Mouse (Mus musculus) right cerebral cortex, adult 2 months (tissue): Measurements from ENCODE around the gene Dnah11.
"Not testable (repeated sequence)": the region's sequence is repeated elsewhere in the genome, so short reads cannot be mapped to it uniquely, and the experiment has no call there.

Experiments
- DNase-seq, 2 experiments: peaks; one replicate each; pipeline ENCODE4 v3.0.0; 2021 to 2022; ENCODE audit warnings: low spot score in 2 of 2

The Dnah11 gene

DNA sequence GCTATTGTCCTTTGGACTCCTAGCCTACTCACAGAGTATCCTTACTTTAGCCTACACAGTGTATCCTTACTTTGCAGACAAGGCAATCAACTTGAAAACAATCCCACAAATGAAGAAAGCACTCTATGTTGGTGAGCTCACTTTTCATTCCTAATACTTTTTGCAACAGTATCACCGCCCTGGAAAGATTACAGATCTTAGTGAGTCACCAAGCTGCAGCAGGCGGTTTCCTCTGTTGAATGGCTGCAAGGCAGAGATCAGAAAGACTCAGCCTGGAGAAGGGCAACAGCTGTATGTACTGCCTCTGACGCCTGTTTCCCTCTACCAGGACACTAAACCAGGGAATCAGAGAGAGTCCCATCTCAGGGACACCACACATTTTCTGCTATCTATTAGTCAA, 218.5 kb downstream of the Dnah11 start:
- no peak for DNase-seq

DNA sequence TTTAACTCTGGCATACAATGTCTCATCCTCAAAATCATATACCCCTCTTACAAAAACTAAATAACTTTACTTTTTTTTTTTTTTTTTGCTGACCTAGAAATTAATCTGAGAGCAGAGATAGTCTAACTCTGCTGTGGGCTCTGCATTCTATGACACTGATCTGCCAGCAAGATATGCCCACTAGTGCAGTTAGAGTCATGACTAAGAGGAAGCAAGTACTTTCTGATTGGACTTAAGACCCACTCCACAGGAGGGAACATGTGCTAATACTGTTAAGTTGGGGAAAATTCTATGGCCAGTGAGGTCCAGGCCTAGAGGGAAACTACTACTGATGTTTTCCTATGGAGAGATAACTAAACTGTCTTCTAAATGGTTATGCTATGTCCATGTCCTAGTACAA, 225.1 kb downstream of the Dnah11 start:
- no peak for DNase-seq

DNA sequence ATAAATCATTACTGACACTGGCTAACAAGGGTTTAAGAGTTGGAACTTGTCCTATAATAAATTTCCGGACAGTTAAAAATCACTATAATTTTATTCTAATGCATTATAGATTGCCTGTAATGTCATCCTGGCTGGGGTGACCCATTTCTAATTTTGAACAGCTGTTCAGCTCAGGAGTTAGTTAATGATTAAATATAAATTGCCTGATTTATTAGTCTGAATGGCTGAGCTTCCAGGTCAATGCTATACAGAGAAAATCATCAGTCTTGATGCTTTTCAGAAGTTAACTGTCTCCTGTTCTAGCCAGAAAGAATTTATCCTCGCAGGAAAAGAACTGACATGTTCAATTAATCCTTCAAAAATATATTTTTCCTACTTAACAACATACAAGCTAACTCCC, 236.1 kb downstream of the Dnah11 start:
- DNase-seq = no peak

DNA sequence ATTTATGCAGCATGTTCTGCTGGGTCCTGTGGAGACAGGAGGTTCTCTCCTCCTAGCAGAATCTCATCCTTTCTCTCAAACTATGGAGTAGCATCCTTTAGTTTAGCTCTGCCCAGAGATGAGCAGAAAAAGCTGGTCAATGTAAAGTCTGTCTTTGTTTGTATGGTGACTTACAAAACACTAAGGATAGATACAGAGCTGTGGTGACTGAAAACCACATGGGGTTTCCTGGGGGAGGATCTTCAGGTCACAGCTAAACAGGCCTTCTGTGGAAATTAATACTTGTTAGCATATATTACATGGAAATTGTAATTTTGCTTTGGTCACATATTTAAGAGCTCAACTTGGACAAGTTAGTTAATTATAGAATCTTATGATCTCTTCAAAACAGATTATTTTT, 239.6 kb downstream of the Dnah11 start:
- DNase-seq = no peak

DNA sequence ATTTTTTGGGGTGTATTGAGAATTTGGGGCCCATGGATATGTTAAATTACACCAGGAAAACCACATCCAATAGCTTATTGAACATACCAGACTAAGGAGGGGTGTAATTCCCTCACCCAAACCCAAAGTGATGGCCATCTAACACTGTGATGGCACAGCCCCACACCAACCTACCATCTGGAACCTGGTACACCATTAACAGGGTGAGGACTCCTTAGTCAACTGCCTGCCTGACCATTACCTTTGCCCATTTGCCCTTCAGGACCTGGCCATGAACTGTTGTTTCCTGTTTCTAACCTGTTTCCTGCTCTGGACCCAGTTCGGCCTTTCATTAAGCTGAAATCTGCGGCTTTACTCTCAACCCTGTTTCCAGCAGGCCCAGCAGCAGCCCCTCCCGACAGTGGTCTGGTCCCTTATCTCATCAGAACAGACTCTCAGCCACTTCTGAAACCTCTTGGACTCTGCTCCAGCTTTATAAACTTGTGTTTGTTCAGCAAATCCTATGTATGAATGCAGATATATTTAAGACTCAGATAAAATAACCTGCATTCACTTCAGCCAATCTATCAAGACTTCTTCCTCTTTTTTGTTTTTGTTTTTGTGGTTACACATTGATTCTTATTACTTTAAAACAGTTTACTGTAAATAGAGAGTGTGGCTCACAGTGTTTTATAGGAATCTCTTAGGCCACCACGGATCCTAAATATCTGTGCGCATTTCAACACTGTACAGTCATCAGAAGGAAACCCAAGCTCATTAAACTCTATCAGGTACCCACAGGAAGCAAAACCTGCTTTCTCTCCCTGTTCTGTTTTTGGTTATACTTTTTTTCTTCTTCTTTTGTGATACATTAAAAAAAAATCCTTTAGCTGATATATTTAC, 251.8 kb downstream of the Dnah11 start:
- no peak for DNase-seq

DNA sequence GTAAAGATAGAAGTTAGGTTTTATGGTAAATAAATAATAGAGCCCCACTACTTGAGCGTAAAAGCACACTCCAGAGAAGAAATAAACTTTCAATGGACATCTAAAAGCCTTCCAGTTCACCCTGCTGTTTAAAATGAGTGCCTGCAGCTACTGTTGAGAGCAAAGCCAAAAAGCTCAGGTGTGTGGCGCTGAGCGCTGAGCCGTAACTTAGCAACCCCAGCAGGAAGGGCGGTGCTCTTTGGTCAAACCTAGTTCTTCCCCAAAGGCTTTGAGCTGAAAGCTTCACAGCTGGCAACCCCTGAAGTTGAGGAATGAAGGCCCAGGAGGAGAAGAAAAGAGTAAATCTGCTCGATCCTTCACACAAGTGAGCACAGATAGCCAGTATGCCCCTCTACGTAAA, 256.9 kb downstream of the Dnah11 start:
- no peak for DNase-seq

DNA sequence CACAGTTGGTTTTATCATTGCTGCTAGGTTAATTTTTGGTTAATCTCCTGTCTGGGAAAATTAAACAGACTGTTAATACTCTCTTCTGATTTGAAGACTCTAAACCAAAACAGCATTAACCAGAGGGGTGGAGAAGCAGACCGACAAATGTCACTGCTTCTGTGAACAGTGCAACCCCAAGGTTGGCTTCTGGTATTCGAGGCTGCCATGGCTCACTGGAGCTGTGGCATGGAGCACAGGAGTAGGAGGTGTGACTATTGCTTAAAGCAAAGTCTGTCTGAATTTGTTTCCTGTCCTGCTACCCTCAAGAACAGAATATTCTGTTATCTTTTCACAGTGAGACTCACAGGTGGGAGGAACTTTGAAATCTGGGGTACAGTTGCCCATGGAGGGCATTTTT, 260.6 kb downstream of the Dnah11 start:
- no peak for DNase-seq

DNA sequence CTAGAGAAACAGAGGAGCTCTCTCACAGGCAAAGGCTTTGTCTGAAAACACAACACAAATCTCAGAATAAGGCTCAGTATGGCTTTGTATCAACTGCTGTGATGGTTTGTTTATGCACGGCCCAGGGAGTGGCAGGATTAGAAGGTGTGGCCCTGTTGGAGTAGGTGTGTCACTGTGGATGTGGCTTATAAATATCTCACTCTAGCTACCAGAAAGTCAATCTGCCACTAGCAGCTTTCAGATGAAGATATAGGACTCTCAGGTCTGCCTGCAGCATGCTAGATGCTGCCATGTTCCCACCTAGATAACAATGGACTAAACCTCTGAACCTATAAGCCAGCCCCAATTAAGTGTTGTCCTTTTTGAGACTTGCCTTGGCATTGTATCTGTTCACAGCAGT, 266.8 kb downstream of the Dnah11 start:
- no peak for DNase-seq

DNA sequence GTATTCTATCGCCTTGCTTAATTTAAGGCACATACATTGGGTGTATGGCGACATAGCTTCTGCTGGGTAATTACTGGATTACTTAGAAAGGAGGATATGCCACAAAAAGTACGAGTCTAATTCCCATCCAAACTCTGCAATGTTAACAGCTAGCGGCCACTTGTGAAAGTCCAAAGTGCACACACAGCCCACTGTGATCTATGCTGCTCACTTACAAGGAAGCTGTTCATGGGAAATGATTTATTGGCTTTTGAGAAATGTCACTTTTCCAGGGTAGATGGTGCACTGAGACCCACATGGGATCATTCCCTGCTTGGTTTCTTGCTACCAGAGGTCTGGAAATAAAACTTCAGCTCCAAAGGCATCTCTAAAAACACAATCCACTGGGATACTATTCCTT, 269.1 kb downstream of the Dnah11 start:
- no peak for DNase-seq

DNA sequence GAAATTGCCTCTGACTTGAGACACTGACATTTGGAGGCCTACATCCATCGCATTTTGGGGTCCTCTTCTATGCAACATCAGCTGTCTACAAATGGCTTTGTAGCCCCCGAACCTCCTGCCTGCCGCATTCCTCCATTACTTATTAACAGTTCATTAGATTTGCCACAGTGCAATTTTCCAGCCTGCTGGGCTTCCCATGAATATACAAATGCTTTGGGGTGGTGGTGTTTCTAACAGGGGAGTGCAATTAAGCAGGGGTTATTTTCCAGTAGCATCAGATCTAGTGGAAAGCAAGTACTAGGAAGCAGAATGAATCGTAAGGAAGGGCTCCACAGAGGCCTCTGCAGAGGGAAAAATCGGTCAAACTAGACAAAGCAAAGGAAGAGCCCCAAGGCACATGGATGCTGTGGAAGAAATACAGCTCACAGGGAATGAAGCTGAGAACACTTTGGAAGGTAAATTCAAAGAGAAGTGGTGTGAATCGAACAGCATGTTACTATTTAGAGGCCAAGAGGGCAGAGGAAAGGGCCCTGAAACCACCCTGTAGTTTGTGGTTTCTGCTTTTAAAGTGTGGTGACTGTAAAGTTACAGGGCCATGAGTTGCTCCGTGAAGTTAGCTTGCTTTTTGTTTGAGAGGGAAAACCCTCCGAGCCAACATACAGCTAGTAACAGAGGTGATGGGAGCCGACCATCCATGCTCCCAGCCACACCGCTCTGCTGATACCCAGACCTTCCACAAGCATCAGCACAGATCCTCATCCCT, 282.8 kb downstream of the Dnah11 start:
- no peak for DNase-seq

DNA sequence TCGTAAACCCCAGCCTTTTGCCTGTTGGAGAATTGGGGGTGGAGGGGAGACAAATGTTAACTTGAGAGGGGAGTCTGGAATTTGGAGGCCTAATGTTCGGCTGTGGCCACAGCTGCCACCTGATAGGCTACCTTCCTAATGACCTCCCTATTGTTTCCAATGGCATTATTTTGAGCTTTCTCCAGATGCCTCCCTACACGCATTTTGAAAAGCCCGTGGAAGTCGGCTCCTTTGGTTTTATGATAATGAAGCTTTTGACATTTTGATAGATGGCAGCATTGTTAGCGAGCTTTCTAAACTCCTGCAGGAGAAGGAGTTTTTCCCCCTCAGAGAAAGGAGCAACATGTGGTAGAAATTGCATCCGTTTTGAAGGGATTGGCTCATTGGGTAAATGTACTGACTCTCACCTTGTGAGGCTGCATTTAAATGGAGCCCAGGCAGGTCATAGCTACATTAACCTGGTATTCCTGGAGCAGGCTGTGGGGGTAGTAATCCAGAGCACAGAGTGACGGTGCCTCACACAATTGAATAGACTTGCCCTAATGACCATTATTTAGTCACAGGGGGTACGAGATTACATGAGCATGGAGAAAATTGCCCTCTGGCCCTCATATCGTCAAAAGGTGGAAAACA, 284.1 kb downstream of the Dnah11 start:
- no peak for DNase-seq

DNA sequence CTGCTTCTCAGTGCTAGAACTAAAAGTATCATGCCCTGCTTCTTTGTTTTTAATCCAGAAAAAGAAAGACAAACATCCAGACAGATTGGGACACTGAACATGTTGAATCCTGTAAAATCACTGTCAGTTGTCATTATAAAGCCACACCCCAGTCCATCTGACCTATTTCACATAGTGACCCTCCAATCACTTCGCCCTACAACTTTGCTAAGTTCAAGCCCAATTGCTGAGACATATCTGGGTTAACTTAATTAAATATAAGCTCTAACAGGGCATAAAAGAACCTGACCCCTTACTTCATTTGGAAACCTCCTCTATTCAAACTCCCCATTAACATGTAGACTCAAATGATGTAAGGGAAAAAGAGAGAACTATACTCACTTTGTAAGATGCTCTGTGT, 287.4 kb downstream of the Dnah11 start:
- no peak for DNase-seq

DNA sequence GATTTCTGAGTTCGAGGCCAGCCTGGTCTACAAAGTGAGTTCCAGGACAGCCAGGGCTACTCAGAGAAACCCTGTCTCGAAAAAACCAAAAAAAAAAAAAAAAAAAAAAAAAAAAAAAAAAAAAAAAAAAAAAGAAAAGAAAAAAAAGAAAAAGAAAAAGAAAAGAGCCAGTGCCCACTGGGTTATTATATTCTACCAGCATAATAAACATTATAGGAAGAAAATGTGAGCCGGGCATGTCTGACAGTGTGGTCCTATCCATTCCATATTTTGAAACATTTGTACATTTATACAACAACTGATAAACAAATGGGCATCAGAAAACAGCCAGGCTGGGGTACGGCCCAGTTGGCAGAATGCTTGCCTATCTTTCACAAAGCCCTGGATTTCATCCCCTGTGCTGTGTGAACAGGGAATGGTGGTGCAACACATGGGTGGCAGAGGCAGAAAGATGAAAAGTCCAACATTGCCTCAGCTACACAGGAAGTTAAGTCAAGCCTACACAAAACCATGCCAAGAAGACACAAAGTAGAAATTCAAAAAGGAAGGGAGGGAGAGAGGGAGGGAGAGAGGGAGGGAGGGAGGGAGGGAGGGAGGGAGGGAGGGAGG, 293.5 kb downstream of the Dnah11 start:
- DNase-seq = not testable (repeated sequence)

DNA sequence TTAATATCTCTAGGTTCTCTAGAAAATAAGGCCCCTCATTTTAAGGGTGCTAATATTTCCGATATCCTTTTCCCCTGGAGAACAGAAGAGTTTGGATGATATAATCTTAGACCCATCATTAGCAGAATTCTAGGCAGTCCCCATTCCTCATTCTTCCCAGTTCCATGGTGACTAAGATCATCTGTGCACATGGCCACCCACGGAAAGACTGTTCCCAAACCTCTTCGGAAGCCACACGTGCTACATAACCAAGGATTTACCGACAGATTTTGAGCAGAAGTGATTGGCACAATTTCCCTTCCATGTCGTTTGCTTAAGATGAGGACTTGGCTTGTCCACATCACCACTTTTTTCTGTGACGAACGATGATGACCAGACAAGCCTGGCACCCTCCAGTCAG, 295.2 kb downstream of the Dnah11 start:
- DNase-seq = peak; percentile 12 to 22

DNA sequence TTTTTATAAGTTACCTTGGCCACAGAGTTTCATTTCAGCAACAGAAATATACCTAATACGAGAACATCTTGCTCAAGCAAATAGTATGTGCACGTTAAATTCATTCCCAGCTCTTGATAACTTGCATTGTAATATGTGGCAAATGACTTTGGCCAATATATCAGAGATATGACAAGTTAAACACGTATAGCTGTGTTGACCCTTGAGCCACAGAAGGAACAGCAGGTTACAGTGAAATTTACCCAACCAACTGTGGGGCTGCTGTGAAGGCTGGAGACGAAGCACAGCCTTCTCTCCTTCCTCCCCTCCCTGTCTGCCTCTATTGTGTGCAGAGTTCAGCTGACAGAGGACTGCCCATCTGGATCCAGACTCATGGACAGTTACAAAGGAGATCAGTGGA, 297.5 kb downstream of the Dnah11 start:
- DNase-seq = not testable (repeated sequence)

DNA sequence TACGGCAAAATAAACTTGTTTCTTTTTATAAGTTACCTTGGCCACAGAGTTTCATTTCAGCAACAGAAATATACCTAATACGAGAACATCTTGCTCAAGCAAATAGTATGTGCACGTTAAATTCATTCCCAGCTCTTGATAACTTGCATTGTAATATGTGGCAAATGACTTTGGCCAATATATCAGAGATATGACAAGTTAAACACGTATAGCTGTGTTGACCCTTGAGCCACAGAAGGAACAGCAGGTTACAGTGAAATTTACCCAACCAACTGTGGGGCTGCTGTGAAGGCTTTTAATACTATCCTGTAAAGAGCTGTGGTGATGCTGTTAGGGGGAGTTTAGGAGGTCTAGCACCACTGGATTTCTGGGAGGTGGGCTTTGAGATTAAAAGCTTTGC, 298.0 kb downstream of the Dnah11 start:
- not testable (repeated sequence) for DNase-seq

DNA sequence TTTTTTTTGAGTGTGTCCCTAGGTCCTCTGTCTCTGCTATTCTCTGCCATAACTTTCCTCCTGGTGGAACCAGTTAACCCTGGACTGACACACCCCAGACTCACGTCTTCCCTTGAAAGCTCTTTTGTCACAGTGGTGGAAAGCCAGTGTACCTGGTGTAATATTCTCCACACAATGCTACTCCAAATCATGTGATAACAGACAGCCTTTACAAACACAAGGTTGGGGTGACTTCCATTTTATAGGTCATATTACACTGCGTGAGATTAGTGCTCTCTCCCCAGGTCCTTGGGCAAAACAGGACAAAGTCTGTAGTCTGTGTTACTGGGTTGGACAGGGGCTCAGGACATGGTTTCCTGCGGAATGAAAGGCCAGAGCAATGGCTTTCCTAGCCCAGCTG, 311.4 kb downstream of the Dnah11 start:
- DNase-seq = no peak

DNA sequence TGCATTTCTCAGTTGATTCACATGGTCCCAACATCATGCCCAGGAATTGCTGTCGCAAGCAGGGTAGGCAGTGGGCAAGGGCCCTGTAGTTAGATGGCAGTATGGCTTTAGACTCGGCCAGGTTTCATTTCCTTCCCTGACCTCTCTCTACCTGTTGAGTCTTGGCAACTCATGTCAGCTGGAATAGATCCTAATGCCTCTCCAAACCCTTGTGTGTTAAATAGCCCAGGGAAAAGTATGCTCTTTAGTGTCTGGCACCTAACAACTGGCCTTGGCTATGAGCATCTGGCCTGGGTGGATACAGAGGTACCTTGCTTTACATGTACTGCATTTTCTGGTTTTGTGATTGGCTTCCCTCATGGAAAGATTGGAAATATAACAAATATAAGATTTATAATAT, 314.2 kb downstream of the Dnah11 start:
- DNase-seq = no peak

DNA sequence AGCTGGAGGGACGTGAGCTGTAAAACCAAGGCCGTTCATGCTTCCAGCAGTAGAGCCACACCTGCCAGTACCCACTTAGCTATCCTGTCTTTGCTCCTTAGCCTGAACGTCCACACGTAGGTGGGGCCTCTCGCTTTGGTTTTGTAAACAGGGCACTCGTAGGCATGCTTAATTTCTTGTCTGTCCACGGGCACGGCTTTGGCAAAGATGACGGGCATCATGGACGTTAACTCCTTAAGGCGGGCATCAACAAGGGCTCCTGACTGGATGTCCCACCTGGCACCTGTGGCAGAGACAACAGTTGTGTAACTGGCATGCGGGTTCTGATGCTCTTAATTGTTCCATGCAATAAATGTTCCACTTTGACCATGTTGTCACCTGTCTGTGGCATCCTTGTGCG, 320.5 kb downstream of the Dnah11 start:
- no peak for DNase-seq

DNA sequence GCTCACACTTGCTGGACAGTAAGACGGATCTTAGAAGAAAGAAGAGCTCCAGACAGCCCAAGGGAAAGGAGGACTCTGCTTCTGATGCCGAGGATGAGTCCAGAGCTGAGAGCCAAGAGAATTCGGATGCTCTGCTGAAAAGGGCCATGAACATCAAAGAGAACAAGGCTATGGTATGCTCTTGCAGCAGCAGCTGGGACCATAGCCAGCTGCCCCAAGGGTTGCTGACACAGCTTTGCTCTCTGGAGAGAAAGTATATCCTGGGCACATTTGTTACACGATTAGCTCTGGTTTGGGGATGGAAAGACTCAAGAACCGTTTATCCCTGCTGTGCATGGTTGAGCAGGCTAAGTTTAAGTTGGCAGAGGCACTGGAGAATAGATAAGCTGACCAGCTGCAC, 326.6 kb downstream of the Dnah11 start:
- DNase-seq = no peak

DNA sequence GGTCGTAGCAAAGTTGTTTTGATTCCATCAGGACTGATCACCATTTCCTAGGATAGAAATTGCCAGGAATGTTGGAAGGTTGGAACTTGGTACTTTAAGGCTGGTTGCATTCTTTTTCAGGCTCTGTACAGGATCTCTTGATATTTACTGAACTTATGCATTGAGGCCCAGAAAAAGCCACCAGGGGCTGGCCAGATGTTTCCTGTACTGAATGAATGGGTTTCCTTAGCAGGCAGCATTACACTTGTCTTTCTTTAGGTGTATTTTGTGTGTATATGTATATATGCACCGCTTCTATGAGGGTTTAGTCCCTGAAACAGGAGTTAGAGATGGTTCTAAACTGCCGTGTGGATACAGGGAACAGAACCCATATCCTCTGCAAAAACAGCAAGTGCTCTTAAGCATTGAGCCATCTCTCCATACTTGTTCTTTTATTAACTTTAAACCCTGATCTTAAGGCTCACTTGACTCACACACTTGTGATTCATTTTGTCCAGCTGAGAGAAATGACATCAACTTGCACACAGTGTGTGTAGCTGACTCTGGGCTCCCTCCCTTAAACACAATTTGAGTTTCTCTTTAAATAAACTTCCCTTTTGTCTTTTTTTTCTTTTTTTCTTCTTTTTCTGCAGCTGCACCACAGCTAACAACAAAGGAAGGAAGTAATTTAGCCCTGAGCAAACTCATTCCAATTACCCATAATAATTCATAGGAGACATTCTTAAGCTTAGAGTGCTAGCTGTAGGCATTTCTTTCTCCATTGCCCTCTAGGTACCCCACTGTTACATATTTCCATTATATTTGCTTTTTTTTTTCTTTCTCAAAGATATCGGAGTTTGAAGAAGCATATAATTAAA, 330.9 kb downstream of the Dnah11 start:
- no peak for DNase-seq
